Mouse (Mus musculus) thymus, postnatal 0 days (tissue): ENCODE results near the gene 2700081O15Rik. TPM values are rescaled to one million over a fixed set of nuclear protein-coding genes. Genes with fewer than 3 reads are reported as not detected.

Source experiments
- DNase-seq: peaks from one replicate; pipeline ENCODE4 v3.0.0-alpha.2; 2015; ENCODE audit warnings: low spot score
- polyA plus RNA-seq: library from polyadenylated mRNA; unstranded; fragments of >200 nt; fragmentation: Nextera tagmentation; extraction: Ambion mirVana; gene quantifications from 2 replicates; pipeline ENCODE4 v1.2.1, GENCODE M21; 2015

Gene 2700081O15Rik
- polyA plus RNA-seq, 1 experiment from 2014 or later = 7.1 TPM

DNA sequence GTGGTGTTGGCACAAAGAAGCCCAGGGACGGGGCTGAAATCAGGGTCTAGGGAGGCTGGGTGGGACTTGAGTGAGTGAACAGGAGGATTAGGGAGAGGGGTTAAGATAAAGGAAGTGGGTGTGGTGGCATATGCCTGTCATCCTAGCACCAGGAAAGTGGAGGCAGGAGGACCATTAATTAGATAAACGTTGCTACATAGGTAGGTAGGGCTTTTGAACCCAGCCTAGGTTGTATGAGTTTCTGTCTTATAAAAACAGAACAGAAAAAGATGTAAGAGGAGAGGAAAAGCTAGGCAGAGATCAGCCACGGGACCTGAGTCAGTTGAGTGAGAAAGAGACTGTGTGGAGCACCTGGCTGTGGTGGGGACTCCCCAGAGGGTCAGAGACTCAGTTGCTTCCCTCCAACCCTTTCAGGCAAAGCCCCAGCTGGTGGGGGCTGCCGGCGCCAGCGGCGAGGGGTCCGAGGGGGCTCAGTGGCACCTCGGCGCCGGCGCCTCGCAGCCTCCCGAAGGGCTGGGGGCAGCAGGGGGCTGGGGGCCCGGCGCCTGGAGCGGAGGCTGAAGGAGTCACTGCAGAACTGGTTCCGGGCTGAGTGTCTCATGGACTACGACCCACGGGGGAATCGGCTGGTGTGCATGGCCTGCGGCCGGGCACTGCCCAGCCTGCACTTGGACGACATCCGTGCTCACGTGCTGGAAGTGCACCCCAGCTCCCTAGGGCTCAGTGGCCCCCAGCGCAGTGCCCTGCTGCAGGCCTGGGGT, 3.6 kb downstream of the 2700081O15Rik start:
- no peak for DNase-seq

DNA sequence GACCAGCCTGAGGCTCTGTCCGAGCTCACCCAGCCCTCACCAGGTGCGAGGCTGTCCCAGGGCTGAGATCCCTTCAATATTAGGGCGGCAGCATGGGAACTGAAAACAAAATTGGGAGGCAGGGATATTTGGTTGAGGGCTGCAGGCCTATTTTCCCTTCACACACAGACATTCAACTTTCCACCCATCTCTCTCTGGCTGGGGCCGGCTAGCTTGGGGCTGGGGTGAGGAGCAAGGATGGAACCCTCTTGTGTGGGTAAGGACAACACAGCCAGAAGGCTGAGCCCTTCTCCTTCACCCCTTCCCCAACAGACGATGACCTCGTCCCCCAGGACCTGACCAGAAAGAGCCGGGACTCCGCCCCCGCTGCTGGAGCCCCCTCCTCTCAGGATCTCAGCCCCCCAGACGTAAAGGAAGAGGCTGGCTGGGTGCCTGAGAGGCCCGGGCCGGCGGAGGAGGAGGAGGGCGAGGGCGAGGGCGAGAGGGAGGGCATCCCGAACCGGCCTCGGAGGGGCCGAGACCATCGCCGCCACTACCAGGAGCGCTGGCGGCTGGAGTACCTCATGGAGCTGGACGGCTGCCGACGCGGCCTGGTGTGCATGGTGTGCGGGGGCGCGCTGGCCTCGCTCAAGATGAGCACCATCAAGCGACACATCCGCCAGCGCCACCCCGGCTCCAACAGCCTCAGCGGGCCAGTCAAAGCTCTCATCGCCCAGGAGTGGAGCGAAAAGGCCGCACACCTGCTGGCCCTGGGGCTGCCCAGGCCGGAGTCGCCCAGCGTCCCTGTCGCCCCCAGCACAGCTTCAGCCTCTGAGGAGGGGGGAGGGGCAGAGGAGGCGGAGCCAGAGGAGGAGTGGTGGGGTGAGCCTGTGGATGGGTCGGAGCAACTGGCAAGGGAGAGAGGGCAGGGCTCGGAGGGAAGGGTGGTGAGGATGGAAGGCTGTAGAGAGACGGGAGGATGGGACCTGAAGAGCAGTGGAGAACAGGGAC, 4.5 kb downstream of the 2700081O15Rik start:
- no peak for DNase-seq

DNA sequence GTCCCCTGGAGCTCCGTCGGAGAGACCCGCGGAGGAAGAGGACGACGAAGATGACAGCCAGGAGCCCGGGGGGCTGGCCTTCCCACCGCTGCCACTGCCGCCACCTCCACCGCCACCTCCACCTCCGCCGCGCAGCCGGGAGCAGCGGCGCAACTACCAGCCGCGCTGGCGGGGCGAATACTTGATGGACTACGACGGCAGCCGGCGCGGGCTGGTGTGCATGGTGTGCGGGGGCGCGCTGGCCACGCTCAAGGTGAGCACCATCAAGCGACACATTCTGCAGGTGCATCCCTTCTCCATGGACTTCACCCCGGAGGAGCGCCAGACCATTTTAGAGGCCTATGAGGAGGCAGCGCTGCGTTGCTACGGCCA, 5.2 kb downstream of the 2700081O15Rik start:
- no peak for DNase-seq

DNA sequence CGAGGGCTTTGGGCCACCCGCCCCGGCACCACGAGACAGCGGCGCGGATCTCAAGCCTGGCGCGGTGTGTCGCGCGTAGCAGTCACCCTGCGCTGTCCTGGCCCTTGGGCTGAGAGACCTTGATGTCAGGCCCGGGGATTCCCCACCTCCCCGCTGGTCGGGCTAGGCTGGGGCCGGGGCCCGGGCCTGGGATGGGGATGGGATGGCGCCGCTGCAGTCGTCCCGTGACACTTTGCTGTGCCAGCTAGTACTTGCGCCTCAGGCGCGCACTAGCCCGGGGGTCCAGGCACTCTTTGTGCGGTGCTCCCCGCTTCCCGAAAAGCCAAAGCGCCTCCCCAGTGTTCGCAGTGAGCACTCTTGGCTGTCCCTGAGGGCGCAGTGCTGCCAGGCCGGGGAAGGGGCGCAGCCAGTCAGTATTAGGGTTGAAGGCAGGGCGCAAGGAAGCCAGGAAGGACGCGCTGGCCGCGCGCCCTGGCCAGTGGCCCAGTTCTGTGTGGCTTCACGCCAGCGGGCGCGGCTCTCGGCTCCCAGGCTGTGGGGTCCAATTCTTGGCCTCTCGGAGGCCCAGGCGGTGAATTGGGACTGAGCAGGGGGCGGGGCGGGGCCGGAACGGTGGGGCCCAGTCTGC, 5.7 kb downstream of the 2700081O15Rik start:
- no peak for DNase-seq

DNA sequence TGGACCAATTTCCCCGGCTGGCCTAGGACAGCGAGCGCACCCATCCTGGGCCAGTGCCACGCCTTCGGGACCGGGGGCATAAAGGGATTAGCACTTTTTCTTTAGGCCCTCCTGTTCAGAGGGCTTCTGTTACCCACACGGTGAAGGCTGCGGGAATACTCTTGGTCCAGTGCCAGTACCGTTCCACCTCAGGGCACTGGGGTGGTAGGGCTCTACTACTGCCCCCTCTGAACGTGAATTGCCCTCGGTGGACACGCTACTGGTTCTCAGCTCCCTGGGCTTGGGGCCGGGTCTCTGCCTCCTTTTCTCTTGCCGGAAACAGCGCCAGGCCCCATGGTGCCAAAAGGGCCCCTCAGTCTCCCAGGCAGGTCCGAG, 6.2 kb downstream of the 2700081O15Rik start:
- no peak for DNase-seq

DNA sequence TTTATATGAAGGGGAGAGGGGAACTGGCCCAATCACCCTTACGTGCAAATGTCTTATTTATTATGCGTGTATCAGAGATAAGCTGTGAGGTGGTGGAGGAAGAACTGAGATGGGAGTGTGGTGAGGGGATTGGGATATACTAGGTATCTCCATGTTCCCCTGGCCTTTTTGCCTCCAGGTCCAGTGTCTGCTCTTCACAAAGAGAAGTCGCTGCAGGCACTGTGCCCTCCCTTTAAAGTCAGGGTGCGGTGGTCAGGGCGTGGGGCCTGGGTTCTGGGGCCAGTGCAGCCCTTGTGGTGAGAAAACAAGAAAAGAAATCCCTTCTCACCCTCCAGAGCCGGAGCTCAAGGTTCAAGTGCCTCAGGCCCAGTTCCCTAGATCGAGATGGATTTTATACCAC, 6.7 kb downstream of the 2700081O15Rik start:
- no peak for DNase-seq

DNA sequence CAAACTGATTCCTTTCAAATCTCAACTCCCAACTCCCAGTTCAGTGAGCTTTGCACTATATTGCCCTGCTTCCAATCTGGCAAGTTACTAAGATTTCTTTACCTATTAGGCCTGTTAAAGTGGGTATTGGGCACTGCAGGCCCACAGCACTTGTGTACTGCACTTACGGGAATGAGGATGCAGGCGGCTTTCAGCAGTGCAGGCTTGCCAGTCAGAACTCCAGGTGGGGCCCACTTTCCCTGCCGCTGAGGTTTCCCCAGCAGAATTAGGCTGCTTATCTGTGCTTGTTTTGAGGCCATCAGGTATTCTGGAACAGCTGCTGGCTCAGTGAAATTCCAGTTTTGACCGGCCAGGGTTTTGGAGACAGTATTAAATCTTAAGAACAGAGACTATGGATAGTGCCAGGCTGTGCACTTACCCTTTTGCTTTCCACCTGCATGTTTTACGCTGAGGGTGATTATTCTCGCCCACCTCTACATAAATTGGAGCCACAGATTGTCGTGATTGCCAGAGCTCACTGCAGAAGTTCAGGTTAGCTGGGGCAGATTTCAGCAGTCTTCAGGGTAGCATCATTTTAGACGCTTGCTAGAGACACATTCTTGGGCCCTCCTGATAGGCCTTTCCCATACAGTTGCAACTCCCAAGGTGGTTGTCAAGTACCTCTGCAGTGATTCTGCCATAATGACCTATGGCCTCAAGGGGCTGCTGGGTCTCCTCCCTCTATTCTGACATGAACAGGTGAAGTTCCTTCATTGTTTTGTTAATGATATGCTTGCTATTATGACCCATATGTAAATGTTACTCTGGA, 7.4 kb downstream of the 2700081O15Rik start:
- DNase-seq = no peak

GRCm38 (mm10) chr19:7425398-7425775, 8.0 kb downstream of the 2700081O15Rik start:
- DNase-seq = no peak

GRCm38 (mm10) chr19:7434887-7435286, 17.5 kb downstream of the 2700081O15Rik start:
- DNase-seq = no peak

DNA sequence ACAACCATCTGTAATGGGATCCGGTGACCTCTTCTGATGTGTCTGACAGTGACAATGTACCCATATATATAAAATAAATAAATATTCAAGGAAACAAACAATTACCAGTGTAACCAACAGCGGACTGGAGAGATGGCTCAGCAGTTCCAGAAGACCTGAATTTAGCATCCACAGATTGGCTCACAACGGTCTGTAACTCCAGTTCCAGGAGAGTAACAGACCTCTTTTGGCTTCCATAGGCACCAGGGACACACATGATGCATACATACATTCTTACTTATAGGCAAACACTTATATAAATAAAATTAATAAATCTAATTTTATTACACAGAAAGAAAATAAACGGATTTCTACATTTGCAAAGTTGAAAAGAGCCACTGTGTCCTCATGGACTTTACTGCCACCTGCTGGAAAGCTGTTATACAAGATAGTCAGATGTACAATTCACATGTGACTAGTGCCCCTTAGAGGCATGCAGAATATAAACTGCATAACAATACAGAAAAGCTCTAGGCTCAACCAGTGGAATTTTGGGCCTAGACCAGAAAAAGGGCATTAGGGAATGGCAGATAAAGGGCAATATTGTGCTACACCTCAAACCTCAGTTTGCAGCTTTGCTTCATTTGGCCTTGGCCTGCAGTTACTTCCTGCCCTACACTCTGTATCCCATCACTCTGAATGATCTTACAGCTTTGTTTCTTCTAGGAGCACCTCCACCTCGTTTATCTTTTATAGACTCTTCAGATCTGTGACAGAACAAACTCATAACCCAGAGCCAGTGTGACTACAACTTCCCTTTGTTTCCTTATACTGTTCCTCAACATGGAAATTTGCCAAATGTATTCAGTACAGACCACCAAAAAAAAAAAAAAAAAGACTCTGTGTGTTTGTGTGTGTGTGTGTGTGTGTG, 18.9 kb downstream of the 2700081O15Rik start:
- DNase-seq = peak; percentile 77

DNA sequence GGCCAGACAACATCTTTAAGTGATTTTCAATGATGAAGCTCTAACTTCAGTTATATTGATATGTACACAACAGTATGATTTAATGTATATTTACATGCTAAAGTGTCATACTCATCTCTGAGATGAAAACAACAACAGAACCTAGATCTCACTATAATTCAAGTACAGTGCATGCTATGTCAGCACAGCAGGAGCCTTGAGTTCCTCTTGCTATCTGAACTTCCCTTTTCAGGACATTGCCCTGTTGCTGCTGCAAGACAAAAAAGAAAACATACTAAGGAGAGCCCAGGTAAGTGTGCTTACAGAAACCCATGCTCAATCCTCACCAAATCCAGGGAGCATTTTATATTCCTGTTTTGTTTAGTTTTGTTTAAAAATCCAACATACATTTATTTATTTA, 20.9 kb downstream of the 2700081O15Rik start:
- no peak for DNase-seq

DNA sequence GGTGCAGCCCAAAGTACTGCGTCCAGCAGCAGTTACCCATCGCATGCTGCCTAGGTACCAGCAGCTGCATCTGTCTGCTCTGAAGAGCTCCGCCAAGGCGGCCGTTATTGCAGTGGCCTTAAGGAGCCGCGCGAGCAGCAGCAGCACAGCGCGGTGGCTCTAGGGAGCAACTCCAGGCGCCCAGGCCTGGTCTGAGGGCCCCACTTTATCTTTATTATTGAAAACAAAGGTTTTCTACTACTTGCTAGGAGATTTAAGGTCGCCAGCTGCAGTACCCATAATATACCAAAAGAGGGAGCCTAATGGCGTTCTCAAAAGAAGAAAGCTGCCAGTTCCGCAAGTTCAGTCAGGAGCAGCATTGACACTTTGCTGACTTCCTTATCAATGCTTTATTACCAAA, 24.1 kb downstream of the 2700081O15Rik start:
- peak; percentile 73 for DNase-seq

GRCm38 (mm10) chr19:7445105-7445504, 27.7 kb downstream of the 2700081O15Rik start:
- no peak for DNase-seq

DNA sequence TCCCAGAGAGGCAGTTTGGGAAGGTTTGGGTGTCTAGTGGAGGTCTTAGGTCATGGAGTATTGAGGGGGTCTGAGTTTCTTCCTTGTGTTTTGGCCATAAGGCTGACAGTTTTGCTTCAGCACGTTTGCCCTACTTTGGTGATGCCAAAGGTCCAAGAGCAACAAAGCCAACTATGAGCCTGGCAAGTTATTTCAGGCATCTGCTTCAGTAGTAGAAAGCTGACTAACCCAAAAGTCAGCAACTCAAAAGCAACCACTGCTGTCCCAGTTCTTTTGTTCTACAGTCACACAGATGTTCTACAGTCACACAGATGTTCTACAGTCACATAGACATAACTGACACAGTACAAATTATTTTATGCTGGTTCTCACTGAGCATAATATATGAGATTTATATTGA, 28.2 kb downstream of the 2700081O15Rik start:
- peak; percentile 79 for DNase-seq

GRCm38 (mm10) chr19:7456803-7457202, 39.4 kb downstream of the 2700081O15Rik start:
- no peak for DNase-seq

- DNase-seq = no peak
Observed at GRCm38 (mm10) chr19:7458901-7459300, 41.5 kb downstream of the 2700081O15Rik start.

DNA sequence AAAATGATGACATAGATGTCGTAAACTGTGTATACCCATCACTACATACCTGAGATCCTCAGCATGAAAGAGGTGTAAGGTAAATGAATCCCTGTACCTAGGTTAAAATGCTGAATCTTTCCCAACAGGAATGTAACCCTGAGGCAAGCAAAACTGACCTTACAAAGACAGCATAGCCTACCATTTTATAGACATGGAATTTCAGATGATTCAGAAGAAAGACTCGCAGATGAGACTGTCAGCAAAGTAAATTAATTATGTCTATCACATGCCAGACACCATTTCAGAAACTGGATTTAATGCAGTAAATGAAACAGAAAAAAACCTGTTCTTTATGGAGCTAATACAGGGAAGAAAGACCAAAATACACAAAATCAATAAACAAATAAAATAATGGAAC, 41.9 kb downstream of the 2700081O15Rik start:
- no peak for DNase-seq

DNA sequence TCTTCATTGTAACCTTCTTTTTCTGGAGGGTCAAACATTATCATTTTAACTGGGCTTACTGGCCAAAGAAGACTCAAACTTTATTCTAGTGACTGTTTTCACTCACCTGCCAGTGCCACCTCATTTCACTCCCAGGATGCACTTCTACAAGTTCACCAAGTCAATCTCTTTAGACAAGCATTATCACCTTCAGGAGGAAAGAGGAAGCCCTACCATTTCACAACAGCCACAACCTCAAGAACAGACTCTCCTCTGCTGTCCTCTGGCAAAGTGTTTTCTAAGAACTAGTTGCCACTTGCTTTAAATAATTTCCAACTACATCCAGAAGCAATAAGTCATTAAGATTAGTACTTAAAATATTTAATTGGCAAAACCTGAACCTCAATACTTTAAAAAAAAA, 50.5 kb downstream of the 2700081O15Rik start:
- no peak for DNase-seq

DNA sequence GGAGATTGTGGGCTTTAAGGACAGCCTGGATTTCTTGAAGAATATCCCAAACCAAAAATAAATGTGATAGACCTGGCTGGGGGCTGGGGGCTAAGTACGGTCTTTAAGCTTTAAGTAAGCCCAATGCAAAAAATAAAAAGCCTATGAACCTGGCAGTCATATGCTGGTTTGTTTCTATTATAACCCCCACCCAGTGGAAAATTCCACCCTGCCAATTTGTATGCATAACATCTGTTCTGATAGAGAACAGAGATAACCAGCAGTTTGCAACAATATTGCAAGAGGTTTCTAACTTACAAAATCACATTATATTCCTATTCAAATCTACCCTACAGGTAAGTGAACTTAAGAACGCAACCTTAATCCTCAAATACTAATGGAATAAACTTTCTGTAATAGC, 53.2 kb downstream of the 2700081O15Rik start:
- DNase-seq = no peak
